26 mouse cellular contexts compared by ENCODE assay signal in the genomic region with DNA sequence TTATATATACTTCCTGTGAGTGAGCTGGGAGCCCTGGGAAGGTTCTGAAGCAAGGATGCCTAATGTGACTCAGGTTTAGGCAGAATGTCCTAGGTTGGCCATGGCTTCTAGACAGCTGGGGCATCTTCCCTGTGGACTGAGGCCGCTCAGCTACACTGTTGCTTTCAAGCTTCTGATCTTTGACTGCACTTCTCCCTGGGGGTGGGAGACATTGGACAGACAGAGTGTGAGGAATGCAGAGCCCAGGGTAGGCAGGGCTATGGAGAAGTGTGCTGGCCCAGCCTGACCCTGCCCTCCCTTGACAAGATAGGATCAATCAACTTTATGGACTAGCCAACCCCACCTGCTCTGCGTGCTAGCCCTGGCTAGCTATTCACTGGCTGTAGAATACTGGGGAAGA. TPM values are rescaled to one million over a fixed set of nuclear protein-coding genes. Genes with fewer than 3 reads are reported as not detected.
DNase-seq lines count a peak whose midpoint lies in the region; ATAC-seq and TF ChIP-seq lines count a peak whose summit lies in the region.
"Had no signal": no experiment of that assay in that cellular context is flagged by ENCODE, and none has a peak within 500 bp of the region (broad histone marks: within the 10 kb centered on the region; RNA-seq: fewer than 3 reads in every experiment).

No protein-coding gene starts in this region.

- H3K4me1 ChIP-seq in kidney, adult 2 months (ENCODE audit: control insufficient read depth, insufficient read depth, low read length): peaks cover 31% of the 10 kb centered on the region
- H3K4me1 ChIP-seq in liver, postnatal 0 days (ENCODE audit: insufficient read depth): peaks cover 8% of the 10 kb centered on the region; the same call in 1 of the 2 replicates
- H3K4me1 ChIP-seq in liver, embryonic 12.5 days: peaks cover 7% of the 10 kb centered on the region; the same call in 1 of the 2 replicates

- no peak overlapping the region for H3K27ac ChIP-seq in kidney, adult 2 months (ENCODE audit: insufficient read depth, low read depth, low read length)
- H3K27ac ChIP-seq in liver, postnatal 0 days (ENCODE audit: low read depth): 0 out of 2 replicates have a peak overlapping the region, but pooled peaks have one; percentile 99
- no peak overlapping the region for H3K27ac ChIP-seq in liver, embryonic 12.5 days
- H3K27ac ChIP-seq: embryonic facial prominence, embryonic 15.5 days; forebrain, embryonic 13.5 days; heart, embryonic 15.5 days; hindbrain, embryonic 13.5 days had no signal

- no peaks in the 10 kb centered on the region for H3K36me3 ChIP-seq in kidney, adult 2 months (ENCODE audit: control insufficient read depth, insufficient read depth, low read length)
- no peaks in the 10 kb centered on the region for H3K36me3 ChIP-seq in liver, postnatal 0 days (replicated peaks; ENCODE audit: insufficient read depth, low read length)
- no peaks in the 10 kb centered on the region for H3K36me3 ChIP-seq in liver, embryonic 12.5 days
- H3K36me3 ChIP-seq: embryonic facial prominence, embryonic 15.5 days; heart, embryonic 10.5 days; heart, embryonic 15.5 days; hindbrain, embryonic 13.5 days had no signal

- H3K4me2 ChIP-seq in liver, postnatal 0 days (ENCODE audit: low read depth, low read length): 0 out of 2 replicates have a peak overlapping the region, but pooled peaks have one; percentile 74
- no peak overlapping the region for H3K4me2 ChIP-seq in liver, embryonic 12.5 days

- no peak for TF ChIP-seq POLR2A in kidney, adult 2 months (IDR thresholded peaks at IDR 0.05; ENCODE audit: low read depth, low read length)

- H3K9me3 ChIP-seq in liver, postnatal 0 days (ENCODE audit: low read length): no peaks in the 10 kb centered on the region
- H3K9me3 ChIP-seq in liver, embryonic 12.5 days (replicated peaks): no peaks in the 10 kb centered on the region
- H3K9me3 ChIP-seq: embryonic facial prominence, embryonic 10.5 days; embryonic facial prominence, embryonic 15.5 days; forebrain, embryonic 13.5 days; heart, embryonic 10.5 days; heart, embryonic 15.5 days; hindbrain, embryonic 13.5 days had no signal

- TF ChIP-seq CTCF in kidney, adult 2 months (conservative IDR thresholded peaks at IDR 0.05; ENCODE audit: insufficient read depth, insufficient read length, low read depth, low read length): no peak
- no peak for TF ChIP-seq CTCF in liver, postnatal 0 days (IDR thresholded peaks at IDR 0.05; ENCODE audit: low read depth)

- H3K27me3 ChIP-seq in kidney, adult 2 months (replicated peaks; ENCODE audit: control insufficient read depth, insufficient read depth, low read length): no peaks in the 10 kb centered on the region
- peaks cover 26% of the 10 kb centered on the region for H3K27me3 ChIP-seq in liver, postnatal 0 days (ENCODE audit: insufficient read depth, low read length)
- H3K27me3 ChIP-seq in liver, embryonic 12.5 days (replicated peaks): peaks cover 66% of the 10 kb centered on the region

- no peak overlapping the region; the same call in 1 of the 2 replicates for H3K4me3 ChIP-seq in kidney, adult 2 months (ENCODE audit: insufficient read depth, low read depth, low read length)
- H3K4me3 ChIP-seq in liver, postnatal 0 days (ENCODE audit: low read depth, low read length): no peak overlapping the region
- no peak overlapping the region for H3K4me3 ChIP-seq in liver, embryonic 12.5 days

- 42% methylated on average over 2 of the region's 2 CpGs for WGBS in kidney, adult 2 months
- WGBS in liver, postnatal 0 days (ENCODE audit: insufficient replicate concordance): 54% methylated on average over 2 of the region's 2 CpGs
- 37% methylated on average over 2 of the region's 2 CpGs for WGBS in liver, embryonic 12.5 days (ENCODE audit: insufficient replicate concordance)

- no peak for ATAC-seq in liver, postnatal 0 days
- ATAC-seq in liver, embryonic 12.5 days: no peak
- ATAC-seq: CD4-positive, CD25-positive, alpha-beta regulatory T cell, adult 4 months; inflammation-experienced regulatory T-cells, adult 6 months; lung, postnatal 0 days had no signal

- no peak for TF ChIP-seq EP300 in liver, postnatal 0 days (IDR thresholded peaks at IDR 0.05; ENCODE audit: low read depth)

- no peak overlapping the region; the same call in 1 of the 2 replicates for H3K9ac ChIP-seq in liver, postnatal 0 days (replicated peaks)
- no peak overlapping the region for H3K9ac ChIP-seq in liver, embryonic 12.5 days
- H3K9ac ChIP-seq: embryonic facial prominence, embryonic 15.5 days; forebrain, embryonic 13.5 days had no signal

- DNase-seq in gastrocnemius, postnatal 10 days: peak; percentile 4
- DNase-seq in gastrocnemius, postnatal 4 days (ENCODE audit: low spot score in 2 of 2): no peak
- peak; percentile 59 for DNase-seq in kidney, adult 2 months
- no peak for DNase-seq in kidney, postnatal 4 days
- DNase-seq in liver, postnatal 0 days: no peak
- no peak for DNase-seq in cerebellum, postnatal 14 days
- DNase-seq: adrenal gland, postnatal 25 days; kidney, adult 11 months; liver; lung, adult 18-20 months; lung, postnatal 4 days; midbrain, embryonic 14.5 days; right cerebral cortex, adult 18-20 months; spleen, adult 18-20 months; thymus, postnatal 14 days had no signal

RNA-seq across cellular contexts. Expression of a gene that starts 1.2 kb away (rescaled TPM):
- total RNA-seq in gastrocnemius, postnatal 10 days (2021): 10 to 100 TPM in 1 of 2 experiments, 1 to 10 TPM in 1; 8.6 to 17.2 TPM
- 1 to 10 TPM; 6.3 to 6.7 TPM for total RNA-seq in gastrocnemius, postnatal 4 days (2021)
- polyA plus RNA-seq in kidney, adult 2 months (2012; rRNA removed): 131 and 170 TPM in 2 replicates
- polyA plus RNA-seq in liver, postnatal 0 days (2015; fragmentation: Nextera tagmentation; extraction: Ambion mirVana): 22.4 and 45.6 TPM in 2 replicates
- polyA plus RNA-seq in liver, embryonic 12.5 days (2016; fragmentation: Nextera tagmentation; extraction: Ambion mirVana): 8.6 and 10.3 TPM in 2 replicates
- total RNA-seq: megakaryocyte-erythroid progenitor cell, adult 5-6 weeks had no signal
- polyA plus RNA-seq: CD4-positive, CD25-positive, alpha-beta regulatory T cell, adult 4 months; inflammation-experienced regulatory T-cells, adult 6 months had no signal

RNA-seq across cellular contexts. Expression of a gene that starts 25.0 kb away (rescaled TPM):
- 1 to 10 TPM; 3.3 to 3.7 TPM for total RNA-seq in gastrocnemius, postnatal 10 days (2021)
- 1 to 10 TPM; 2.2 to 2.9 TPM for total RNA-seq in gastrocnemius, postnatal 4 days (2021)
- polyA plus RNA-seq in kidney, adult 2 months (2012; rRNA removed): 253 and 260 TPM in 2 replicates
- 104 and 114 TPM in 2 replicates for polyA plus RNA-seq in liver, postnatal 0 days (2015; fragmentation: Nextera tagmentation; extraction: Ambion mirVana)
- polyA plus RNA-seq in liver, embryonic 12.5 days (2016; fragmentation: Nextera tagmentation; extraction: Ambion mirVana): 8.0 and 11.6 TPM in 2 replicates

RNA-seq across cellular contexts. Expression of a gene that starts 32.6 kb away (rescaled TPM):
- under 1 TPM; 0.34 to 0.47 TPM for total RNA-seq in gastrocnemius, postnatal 10 days (2021)
- total RNA-seq in gastrocnemius, postnatal 4 days (2021): under 1 TPM; 0.26 to 0.37 TPM
- 0.05 and 0.27 TPM in 2 replicates for polyA plus RNA-seq in kidney, adult 2 months (2012; rRNA removed)
- 0.06 TPM in 1 of 2 replicates, not detected in the other for polyA plus RNA-seq in liver, postnatal 0 days (2015; fragmentation: Nextera tagmentation; extraction: Ambion mirVana)
- not detected in 2 replicates for polyA plus RNA-seq in liver, embryonic 12.5 days (2016; fragmentation: Nextera tagmentation; extraction: Ambion mirVana)
- total RNA-seq: megakaryocyte-erythroid progenitor cell, adult 5-6 weeks had no signal
- polyA plus RNA-seq: CD4-positive, CD25-positive, alpha-beta regulatory T cell, adult 4 months; heart, embryonic 10.5 days had no signal

Comparison
In these comparisons a context has a peak if more than half of its experiments do, and no peak if none do; other contexts are left out.
1. DNase-seq: peak in gastrocnemius, postnatal 10 days (single experiment) and kidney, adult 2 months (single experiment); none in gastrocnemius, postnatal 4 days (0 of 2), kidney, postnatal 4 days (0 of 2), liver, postnatal 0 days (single experiment) and cerebellum, postnatal 14 days (0 of 2).